Mouse (Mus musculus) kidney, postnatal 0 days (tissue): ENCODE measurements around the gene Bicd2. TPM values are rescaled to one million over a fixed set of nuclear protein-coding genes. Genes with fewer than 3 reads are reported as not detected.
A peak's percentile ranks its signal among the peaks of the same experiment; 100 is the strongest.

ENCODE experiments used
- ATAC-seq: fragments of 200-750 bp; cut with Nextera tagmentation; replicated peaks from 2 replicates; pipeline ENCODE4 v1.8.0; 2017; ENCODE audit warnings: low read depth, moderate number of reproducible peaks, moderate TSS enrichment, moderate library complexity; ENCODE audit not compliant: low FRiP score
- DNase-seq: peaks from one replicate; pipeline ENCODE4 v3.0.0-alpha.2; 2016; ENCODE audit warnings: low spot score
- H3K27ac ChIP-seq: fragments of 300-500 bp; sonication (generic); 2 replicates; pipeline ENCODE4 v1.5.1; 2014; ENCODE audit warnings: mild to moderate bottlenecking
- H3K27me3 ChIP-seq: fragments of 300-500 bp; sonication (generic); 2 replicates; pipeline ENCODE4 v1.6.1; 2014; ENCODE audit warnings: low read length, mixed read lengths; ENCODE audit not compliant: insufficient read depth
- H3K36me3 ChIP-seq: fragments of 300-500 bp; sonication (generic); 2 replicates; pipeline ENCODE4 v1.6.1; 2014; ENCODE audit warnings: low read length, mixed read lengths; ENCODE audit not compliant: insufficient read depth
- H3K4me1 ChIP-seq: fragments of 300-500 bp; sonication (generic); replicated peaks from 2 replicates; pipeline ENCODE4 v1.6.1; 2014; ENCODE audit warnings: antibody characterized with exemption, low read length, mixed read lengths; ENCODE audit not compliant: insufficient read depth
- H3K4me2 ChIP-seq: fragments of 300-500 bp; sonication (generic); 2 replicates; pipeline ENCODE4 v1.6.1; 2014; ENCODE audit warnings: mild to moderate bottlenecking, low read length, moderate library complexity, mixed read lengths
- H3K4me3 ChIP-seq: fragments of 300-500 bp; sonication (generic); replicated peaks from 2 replicates; pipeline ENCODE4 v1.5.1; 2014; ENCODE audit warnings: low read depth, low read length
- H3K9ac ChIP-seq: fragments of 300-500 bp; sonication (generic); 2 replicates; pipeline ENCODE4 v1.6.1; 2014; ENCODE audit warnings: low read depth, low read length
- H3K9me3 ChIP-seq: fragments of 300-500 bp; sonication (generic); replicated peaks from 2 replicates; pipeline ENCODE4 v1.6.1; 2016; ENCODE audit warnings: low read length, inconsistent platforms, mixed read lengths
- CTCF ChIP-seq: IDR thresholded peaks from 2 replicates; pipeline ENCODE4 v1.5.1; 2016; ENCODE audit warnings: antibody characterized with exemption, low read depth, mild to moderate bottlenecking, moderate library complexity
- WGBS: fragments of 180-500 bp; shearing (Covaris S2); extraction: QIAGEN DNeasy Blood & Tissue Kit; methylation state at CpG from one replicate; pipeline ENCODE4 v1.1.7; 2014; 5-methylcytosine and 5-hydroxymethylcytosine counted together
- polyA plus RNA-seq: library from polyadenylated mRNA; unstranded; fragments of >200 nt; fragmentation: Nextera tagmentation; extraction: Ambion mirVana; gene quantifications from 2 replicates; pipeline ENCODE4 v1.2.1, GENCODE M21; 2015

The Bicd2 gene
- polyA plus RNA-seq, 1 experiment from 2014 or later: 23.4 TPM

GRCm38 (mm10) chr13:49381230-49381629 is 39.8 kb downstream of the Bicd2 start:
- Histone ChIP-seq H3K36me3 (peaks cover 80% of the 10 kb centered on the region), H3K4me2 (no peak overlapping the region), H3K4me3 (no peak overlapping the region), H3K27me3 (no peaks in the 10 kb centered on the region), H3K9ac (no peak overlapping the region), H3K4me1 (no peaks in the 10 kb centered on the region), H3K27ac (peak overlapping the region; percentile 50; the same call in 1 of the 2 replicates), H3K9me3 (no peaks in the 10 kb centered on the region)
- WGBS: 18% methylated on average over 3 of the region's 3 CpGs
- ATAC-seq: peak; percentile 57
- DNase-seq: peak; percentile 92
- TF ChIP-seq CTCF: peak; percentile 98

GRCm38 (mm10) chr13:49382997-49383396 is 41.6 kb downstream of the Bicd2 start:
- no peak for DNase-seq
- H3K4me2 ChIP-seq: no peak overlapping the region
- no peaks in the 10 kb centered on the region for H3K4me1 ChIP-seq
- no peak for ATAC-seq
- peaks cover 68% of the 10 kb centered on the region for H3K36me3 ChIP-seq
- no peak overlapping the region for H3K4me3 ChIP-seq
- H3K27me3 ChIP-seq: no peaks in the 10 kb centered on the region
- 91% methylated on average over 23 of the region's 23 CpGs for WGBS
- H3K9ac ChIP-seq: no peak overlapping the region
- no peaks in the 10 kb centered on the region for H3K9me3 ChIP-seq
- TF ChIP-seq CTCF: no peak
- no peak overlapping the region for H3K27ac ChIP-seq

GRCm38 (mm10) chr13:49384751-49385463 is 43.5 kb downstream of the Bicd2 start:
- DNase-seq (peak; percentile 44), ATAC-seq (no peak)
- H3K4me3 ChIP-seq: no peak overlapping the region
- no peak for TF ChIP-seq CTCF
- no peaks in the 10 kb centered on the region for H3K9me3 ChIP-seq
- H3K4me1 ChIP-seq: no peaks in the 10 kb centered on the region
- no peak overlapping the region for H3K9ac ChIP-seq
- H3K27ac ChIP-seq: no peak overlapping the region; the same call in 1 of the 2 replicates
- peaks cover 50% of the 10 kb centered on the region for H3K36me3 ChIP-seq
- no peaks in the 10 kb centered on the region for H3K27me3 ChIP-seq
- no peak overlapping the region for H3K4me2 ChIP-seq
- 70% methylated on average over 16 of the region's 16 CpGs for WGBS

- no peaks in the 10 kb centered on the region for H3K4me1 ChIP-seq
- no peaks in the 10 kb centered on the region for H3K27me3 ChIP-seq
- H3K36me3 ChIP-seq: peaks cover 4% of the 10 kb centered on the region; the same call in 1 of the 2 replicates
- no peak overlapping the region for H3K4me2 ChIP-seq
- peak; percentile 57 for TF ChIP-seq CTCF
- DNase-seq: no peak
- no peak overlapping the region for H3K27ac ChIP-seq
- no peaks in the 10 kb centered on the region for H3K9me3 ChIP-seq
- no peak overlapping the region for H3K4me3 ChIP-seq
- no peak for ATAC-seq
- H3K9ac ChIP-seq: no peak overlapping the region
- WGBS: 97% methylated on average over 2 of the region's 2 CpGs
Measured at GRCm38 (mm10) chr13:49391374-49391773, 50.0 kb downstream of the Bicd2 start.

- no peaks in the 10 kb centered on the region for H3K36me3 ChIP-seq
- H3K4me3 ChIP-seq: no peak overlapping the region
- no peak for ATAC-seq
- no peak overlapping the region for H3K4me2 ChIP-seq
- DNase-seq: no peak
- 76% methylated on average over 1 of the region's 1 CpGs for WGBS
- H3K27me3 ChIP-seq: no peaks in the 10 kb centered on the region
- H3K4me1 ChIP-seq: no peaks in the 10 kb centered on the region
- no peak overlapping the region for H3K9ac ChIP-seq
- no peaks in the 10 kb centered on the region for H3K9me3 ChIP-seq
- H3K27ac ChIP-seq: no peak overlapping the region
- TF ChIP-seq CTCF: no peak
Measured at GRCm38 (mm10) chr13:49393579-49393978, 52.2 kb downstream of the Bicd2 start.

- TF ChIP-seq CTCF: no peak
- DNase-seq: no peak
Measured at GRCm38 (mm10) chr13:49394886-49395447, 53.6 kb downstream of the Bicd2 start.

More at GRCm38 (mm10) chr13:49394886-49395447, 53.6 kb downstream of the Bicd2 start:
- ATAC-seq: no peak
- H3K9me3 ChIP-seq: no peaks in the 10 kb centered on the region
- no peaks in the 10 kb centered on the region for H3K36me3 ChIP-seq
- H3K27ac ChIP-seq: no peak overlapping the region
- no peaks in the 10 kb centered on the region for H3K4me1 ChIP-seq
- no peak overlapping the region for H3K4me2 ChIP-seq
- no peak overlapping the region for H3K9ac ChIP-seq
- no peaks in the 10 kb centered on the region for H3K27me3 ChIP-seq
- H3K4me3 ChIP-seq: no peak overlapping the region
- 93% methylated on average over 3 of the region's 3 CpGs for WGBS
